Mouse (Mus musculus): ENCODE measurements around the gene Tcirg1. TPM values are rescaled to one million over a fixed set of nuclear protein-coding genes. Genes with fewer than 3 reads are reported as not detected.

Tcirg1 gene
- total RNA-seq (2021) = 10 to 100 TPM; 15.4 to 20.2 TPM
- long read RNA-seq, experiment 1, transcript Tcirg1-201 (20 exons, 2,688 nt) = major isoform, 5 of 6 reads
- long read RNA-seq, experiment 1, partial matches to known transcripts = 0 of 6 reads
- long read RNA-seq, experiment 1, other reads (novel, unspliced or antisense) = 1 of 6 reads
- long read RNA-seq, experiment 2, transcript Tcirg1-201 (20 exons, 2,688 nt) = major isoform, 5 of 14 reads
- long read RNA-seq, experiment 2, partial matches to known transcripts = 4 of 14 reads
- long read RNA-seq, experiment 2, other reads (novel, unspliced or antisense) = 5 of 14 reads

DNA sequence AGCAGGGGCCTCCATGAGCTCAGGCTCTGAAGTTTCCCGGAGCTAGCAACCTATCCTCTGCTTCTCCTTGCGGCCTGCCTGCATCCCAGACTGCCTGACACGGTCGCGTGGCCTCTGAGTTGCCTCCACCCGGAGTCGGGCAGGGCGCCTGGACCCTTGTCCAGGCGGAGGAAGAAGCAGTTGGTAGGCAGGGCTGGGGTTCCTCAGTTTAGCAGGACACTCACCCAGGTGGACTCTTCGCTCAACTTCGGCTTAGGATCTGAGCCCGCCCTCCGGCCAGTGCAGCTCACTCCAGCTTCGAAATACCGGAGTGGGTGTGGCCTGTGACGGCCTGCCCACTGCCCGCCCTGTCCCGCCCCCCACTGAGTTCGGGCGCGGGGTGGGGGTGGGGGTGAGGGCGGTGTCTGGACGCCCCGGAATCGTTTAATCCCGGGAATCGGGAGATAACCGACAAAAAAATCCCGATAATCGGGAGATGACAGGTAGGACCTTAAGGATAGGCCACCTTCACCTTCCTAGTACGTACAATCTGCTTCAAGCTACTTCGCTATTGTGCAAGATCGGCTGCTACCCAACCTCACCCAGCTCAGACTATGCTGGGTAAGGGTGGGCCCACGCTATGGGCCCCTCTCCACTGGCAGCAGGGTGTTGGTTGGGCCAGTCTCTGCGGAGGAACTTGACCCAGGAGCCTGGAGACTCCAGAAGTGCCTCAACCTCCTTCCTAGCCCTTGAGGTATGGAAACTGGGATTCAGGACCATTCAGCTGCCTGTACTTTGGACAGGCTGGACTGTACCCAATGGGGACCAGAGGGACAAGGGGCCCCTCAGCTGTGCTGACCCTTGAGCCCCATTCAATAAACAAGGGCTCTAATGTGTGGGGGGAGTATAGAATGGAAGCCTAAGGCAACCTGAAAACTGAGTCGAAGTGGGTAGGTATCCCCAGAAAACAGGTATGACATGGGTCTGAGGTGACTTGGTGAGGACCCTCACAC lies at the start of gene Tcirg1:
Gene Tcirg1 (minus strand): TSS at position 339 of the 992 bp plus-strand sequence.
- DNase-seq (ENCODE audit: low spot score in 2 of 2) = peak; percentile 45 to 56

DNA sequence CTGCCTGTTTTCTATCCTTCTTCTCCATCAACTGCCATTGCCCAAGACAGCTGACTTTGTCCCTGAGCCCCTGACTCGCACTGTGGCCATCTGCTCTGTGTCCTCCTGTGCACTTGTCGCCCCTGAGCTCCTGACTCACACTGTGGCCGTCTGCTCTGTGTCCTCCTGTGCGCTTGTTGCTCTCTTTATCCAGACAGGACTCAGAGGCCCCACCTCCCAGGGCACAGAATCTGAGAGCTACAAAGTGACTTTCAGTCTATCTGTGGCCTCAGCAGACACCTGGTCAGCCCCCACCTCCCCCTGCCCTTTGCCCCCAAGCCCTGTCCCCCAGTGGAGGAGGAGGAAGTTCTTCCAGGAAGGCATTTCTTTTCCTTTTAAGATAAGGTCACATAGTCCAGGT lies 48.9 kb upstream of the Tcirg1 start:
- no peak for DNase-seq (ENCODE audit: low spot score in 2 of 2)

DNA sequence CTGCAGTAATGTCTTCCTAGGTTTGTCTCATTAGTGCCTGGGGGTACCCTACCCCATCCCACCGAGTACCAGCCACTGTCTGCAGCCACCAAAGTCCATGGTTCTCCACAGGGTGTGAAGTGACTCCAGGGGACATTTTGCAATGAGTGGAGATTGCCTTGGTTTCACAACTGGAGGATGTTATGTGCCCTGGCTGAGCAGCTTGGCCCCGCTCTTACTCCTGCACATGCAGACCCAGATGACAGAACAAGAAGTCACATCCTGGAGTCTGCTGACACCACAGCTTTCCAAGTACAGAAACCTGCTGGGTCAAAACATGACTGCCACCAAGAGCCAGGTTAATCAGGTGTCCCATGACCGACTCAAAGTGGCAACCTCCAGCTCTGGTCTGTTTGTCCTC lies 48.1 kb upstream of the Tcirg1 start:
- DNase-seq (ENCODE audit: low spot score in 2 of 2) = no peak

DNA sequence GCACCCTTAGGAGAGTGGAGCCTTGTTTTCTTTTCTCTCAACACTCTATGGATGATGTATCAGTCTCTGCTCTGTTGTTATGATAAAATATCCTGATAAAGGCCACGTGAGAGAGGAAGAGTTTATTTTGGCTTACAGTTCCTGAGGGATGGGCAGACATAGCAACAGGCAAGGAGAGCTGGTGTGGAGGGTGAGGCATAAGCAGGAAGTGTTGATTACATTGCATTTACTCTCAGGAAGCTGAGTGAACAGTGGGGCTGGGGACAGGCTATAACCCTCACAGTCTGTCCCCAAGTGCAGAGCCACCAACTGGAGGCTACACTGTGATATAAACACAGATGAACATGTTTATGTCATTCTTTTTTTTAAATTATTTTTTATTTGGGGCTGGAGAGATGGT lies 45.2 kb upstream of the Tcirg1 start:
- no peak for DNase-seq (ENCODE audit: low spot score in 2 of 2)

DNA sequence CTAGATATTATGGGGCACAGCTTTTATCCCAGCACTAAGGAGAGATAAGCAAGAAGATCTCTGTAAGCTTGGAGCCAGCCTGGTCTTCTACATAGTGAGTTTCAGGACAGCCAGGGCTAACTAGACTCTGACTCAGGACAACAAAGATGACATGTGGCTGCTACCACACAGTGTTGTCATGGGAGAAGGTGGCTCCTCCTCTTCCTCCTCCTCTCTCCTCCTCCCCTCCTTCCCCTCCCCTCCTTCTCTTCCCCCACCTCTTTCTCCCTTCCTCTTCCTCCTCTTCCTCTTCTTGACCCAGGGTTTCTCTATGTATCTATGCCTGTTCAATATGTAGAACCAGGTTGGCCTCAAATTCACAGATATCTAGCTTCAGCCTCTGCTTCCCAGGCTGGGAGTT lies 44.5 kb upstream of the Tcirg1 start:
- no peak for DNase-seq (ENCODE audit: low spot score in 2 of 2)

DNA sequence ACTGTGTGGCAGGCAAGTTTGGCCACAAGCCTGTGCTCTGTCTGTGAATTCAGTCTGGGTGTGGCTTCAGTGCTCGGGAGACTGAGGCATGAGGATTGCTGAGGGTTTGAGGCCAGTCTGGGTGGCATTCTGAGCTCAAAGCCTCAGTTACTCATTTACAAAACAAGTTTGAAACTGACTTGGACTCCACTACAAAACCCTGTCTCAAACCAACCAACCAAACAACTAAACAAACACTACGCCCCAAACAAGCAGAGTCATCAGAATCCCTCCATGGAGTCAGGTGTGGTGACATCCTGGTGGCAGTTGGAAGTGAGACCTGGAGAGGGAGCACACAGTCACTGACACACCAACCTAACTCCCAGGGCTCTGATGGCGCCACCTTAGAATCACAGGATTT lies 43.4 kb upstream of the Tcirg1 start:
- DNase-seq (ENCODE audit: low spot score in 2 of 2) = no peak

DNA sequence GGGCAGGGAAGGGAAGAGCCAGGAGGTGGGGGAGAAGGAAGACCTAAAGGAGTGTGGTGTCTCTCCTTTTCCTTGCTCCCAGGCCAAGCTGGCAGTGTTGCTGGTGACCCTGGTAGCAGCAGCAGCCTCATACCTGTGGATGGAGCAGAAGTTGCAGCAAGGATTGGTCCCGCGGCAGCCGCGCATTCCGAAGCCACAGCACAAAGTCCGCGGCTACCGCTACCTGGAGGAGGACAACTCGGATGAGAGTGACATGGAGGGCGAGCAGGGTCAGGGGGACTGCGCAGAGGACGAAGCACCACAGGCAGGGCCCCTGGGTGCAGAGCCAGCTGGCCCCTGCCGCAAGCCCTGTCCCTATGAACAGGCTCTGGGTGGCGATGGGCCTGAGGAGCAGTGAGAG lies 41.6 kb upstream of the Tcirg1 start:
- no peak for DNase-seq (ENCODE audit: low spot score in 2 of 2)

DNA sequence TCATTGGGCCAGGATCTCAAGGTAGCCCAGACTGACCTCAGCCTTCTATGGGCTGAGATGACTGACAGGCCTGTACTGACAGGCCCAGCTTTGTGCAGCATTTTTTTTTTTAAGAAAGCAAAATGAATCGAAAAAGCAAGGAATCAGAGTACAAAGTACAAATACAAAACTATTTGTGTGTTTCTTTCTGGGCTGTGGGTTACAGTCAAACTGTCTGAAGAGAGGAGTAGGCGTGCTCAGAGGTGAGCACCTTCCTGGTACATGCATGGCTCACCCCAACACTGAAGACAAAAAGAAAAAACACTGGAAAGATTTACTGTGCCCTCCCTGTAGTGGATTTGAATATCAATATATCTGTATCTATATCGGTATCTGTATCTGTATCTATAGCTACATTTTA lies 40.9 kb upstream of the Tcirg1 start:
- no peak for DNase-seq (ENCODE audit: low spot score in 2 of 2)

DNA sequence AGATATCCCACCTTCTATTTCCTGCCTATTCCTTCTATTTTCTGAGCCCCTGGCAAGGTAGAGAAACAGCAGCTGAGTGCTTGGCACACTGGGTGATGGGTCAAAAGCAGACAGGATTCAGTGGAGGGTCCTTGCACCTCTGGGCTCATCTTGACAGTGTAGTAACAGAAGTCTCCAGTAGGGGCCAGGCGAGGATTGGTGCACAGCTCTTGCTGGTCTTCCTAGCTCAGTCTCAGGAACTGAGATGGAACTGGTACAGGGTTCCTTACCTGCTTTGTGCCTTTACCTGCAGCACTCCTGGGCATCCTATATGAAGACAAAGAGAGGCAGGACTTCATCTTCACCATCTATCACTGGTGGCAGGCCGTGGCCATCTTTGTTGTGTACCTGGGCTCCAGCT lies 39.8 kb upstream of the Tcirg1 start:
- peak; percentile 67 to 79 for DNase-seq (ENCODE audit: low spot score in 2 of 2)

DNA sequence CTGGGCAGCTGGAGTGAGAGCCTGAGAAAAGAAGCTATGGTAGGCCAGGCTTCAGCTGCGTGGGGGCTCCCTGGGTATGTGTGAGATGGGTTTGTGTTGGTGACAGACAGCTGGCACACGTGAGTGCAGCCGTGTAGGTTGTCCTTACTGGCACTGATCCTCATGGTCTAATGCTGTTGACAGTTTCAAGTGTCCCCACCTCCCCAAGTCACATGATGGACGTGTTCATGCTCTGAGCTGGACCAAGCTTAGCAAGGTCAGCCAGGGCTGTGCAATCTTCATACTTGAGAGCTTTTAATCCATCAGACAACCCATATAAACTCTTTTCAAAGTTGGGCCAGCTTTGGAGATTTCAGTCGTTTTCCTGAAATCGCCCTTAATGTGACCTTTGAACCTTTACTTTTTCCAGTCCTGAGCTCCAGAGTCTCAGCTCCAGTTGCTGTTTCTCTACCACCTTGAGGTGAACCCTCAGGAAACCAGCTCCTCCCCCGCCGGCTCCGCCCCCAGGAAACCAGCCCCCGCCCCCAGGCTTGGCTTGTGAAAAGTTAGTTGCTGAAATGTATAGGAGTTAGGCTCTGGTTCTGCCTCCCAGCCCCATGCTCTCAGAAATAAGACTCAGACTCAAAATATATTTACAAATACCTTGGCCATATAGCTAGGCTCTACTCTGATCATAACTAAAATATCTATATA lies 39.1 kb upstream of the Tcirg1 start:
- DNase-seq (ENCODE audit: low spot score in 2 of 2) = no peak

DNA sequence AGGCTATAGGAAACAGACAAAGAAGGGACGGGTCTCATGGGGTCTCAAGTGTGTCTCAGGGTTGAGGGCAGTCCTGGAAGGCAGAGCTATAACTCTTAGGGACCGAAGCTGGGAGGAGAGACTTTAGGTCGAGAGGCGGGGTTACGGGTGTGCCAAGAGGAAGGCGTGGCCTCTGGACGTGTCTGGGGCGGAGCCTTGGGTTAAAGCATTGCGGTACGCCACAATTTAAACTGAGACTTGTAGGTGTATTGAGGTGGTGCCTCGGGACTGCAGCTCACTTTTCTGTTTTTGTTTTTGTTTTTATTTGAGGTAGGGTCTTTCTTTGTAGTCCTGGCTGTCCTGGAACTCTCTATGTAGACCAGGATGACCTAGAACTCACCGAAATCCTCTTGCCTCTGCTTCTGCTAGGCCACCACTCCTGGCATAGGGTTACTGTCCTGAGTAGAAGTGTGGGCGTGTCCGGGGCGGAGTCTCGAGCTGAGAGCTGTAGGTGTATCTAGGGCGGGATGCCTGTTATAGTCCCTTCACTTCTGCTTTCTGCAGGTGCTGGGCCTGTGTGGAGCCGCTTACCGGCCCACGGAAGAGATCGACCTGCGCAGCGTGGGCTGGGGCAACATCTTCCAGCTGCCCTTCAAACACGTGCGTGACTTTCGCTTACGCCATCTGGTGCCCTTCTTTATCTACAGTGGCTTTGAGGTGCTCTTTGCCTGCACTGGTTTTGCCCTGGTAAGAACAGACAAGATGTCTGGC lies 36.2 kb upstream of the Tcirg1 start:
- no peak for DNase-seq (ENCODE audit: low spot score in 2 of 2)

DNA sequence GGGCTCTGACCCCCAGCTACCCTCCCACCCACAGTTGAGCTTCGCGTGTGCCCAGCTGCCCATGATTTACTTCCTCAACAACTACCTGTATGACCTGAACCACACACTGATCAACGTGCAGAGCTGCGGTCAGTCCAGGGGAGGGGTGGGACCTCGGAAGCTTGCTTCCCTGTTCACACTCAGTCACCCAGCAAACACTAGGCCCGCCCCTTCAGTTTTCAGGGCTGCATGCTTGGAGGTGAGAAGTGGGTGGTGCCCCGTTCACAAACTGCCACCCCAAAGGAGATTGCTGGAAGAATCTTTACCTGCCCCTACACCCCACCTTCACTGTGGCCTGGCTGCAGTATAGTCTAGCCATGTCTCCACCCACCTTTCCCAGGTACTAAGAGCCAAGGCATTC lies 35.4 kb upstream of the Tcirg1 start:
- no peak for DNase-seq (ENCODE audit: low spot score in 2 of 2)

DNA sequence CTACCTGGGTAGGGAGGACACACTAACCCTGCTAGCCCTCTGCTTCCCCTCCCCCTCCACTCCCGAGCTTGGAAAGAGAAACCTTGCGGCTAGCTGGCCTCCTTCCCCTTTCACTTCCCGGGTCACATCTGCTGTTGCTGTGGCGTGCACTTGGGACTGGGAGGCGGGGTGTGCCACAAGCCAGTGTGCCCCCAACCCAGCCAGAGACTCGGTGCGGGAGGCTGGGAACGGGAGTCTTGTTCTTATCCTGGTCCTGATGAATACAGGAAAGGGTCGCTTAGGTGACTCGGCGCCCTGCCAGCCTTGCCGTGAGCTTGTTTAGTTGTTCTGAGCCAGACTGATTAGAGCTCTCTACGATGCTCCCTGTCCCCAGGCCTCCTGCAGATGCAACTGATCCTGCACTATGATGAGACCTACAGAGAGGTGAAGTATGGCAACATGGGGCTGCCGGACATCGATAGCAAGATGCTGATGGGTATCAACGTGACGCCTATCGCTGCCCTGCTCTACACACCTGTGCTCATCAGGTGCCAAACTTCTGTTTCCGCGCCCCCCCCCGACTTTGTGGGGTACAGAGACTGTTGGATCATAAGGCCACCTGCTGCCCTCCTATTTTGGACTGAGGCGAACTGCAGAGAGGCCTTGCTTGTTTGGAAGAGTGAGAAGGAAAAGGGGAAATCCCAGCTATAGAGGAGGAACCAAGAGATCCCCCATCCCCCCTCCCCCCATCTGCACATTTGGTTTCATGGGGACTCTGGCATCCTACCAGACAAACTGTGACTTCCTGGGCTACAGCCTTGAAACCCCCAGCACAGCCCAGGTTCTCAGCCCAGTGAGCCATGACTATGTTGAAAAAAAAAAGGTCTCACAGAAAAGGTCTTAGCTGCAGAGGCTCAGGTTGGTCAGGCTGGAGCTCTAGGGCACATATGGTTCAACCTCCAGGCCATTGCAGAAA lies 29.2 kb upstream of the Tcirg1 start:
- peak in 1 of 2 experiments; percentile 47 for DNase-seq (ENCODE audit: low spot score in 2 of 2)

DNA sequence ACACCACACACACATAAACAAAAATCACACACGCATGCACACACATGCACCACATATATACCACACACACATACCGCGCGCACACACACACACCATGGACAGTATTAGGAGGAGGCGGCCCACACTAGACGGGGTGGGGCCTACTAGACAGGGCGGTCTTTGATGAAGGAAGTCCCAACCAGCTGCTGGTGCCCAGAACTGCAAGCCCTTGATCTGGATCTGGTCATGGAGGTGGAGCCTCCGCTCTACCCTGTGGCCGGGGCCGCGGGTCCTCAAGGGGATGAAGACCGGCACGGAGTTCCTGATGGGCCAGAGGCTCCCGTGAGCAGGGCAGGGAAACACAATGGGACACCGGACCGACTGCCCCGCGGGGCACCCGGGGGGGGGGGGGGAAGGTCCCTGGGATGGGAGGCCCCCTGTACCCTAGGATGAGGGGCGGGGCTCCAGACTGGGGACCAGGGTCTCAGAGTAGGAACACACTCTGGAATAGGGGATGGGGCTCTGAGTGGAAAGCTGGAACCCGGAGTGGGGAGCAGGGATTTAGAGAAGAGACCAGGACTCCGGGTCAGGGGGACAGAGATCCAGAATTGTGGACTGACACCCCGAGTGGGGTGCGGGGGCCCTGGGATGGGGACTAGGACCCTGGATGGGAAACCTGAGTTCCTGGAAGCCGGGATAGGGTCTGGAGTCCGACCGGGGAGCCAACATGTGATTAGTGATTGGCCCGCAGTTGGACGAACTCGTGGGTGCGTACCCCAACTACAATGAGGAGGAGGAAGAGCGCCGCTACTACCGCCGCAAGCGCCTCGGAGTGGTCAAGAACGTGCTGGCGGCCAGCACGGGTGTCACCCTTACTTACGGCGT lies 28.3 kb upstream of the Tcirg1 start, which contains the start of gene Unc93b1:
Gene Unc93b1 (plus strand): TSS at position 155 of the 864 bp plus-strand sequence.
- DNase-seq (ENCODE audit: low spot score in 2 of 2) = peak in 1 of 2 experiments; percentile 46

DNA sequence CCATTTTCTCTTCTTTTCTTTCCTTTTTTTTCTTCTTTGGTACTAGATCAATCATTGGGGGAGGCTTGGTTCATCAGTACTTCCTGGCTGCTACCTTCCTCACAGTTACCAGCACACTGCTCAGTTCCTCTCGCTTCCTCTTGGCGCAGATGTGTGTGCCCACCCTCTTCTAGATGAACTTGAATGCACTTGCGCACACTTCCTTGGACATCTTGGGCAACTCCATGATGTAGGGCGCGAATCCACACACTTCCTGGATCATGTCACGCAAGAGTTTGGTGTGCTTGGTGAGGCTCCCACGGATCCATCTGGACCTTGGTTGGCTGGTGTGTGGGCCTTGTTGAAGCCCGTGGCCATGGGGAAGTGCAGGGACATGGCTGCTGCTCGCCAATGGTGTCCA lies 24.8 kb upstream of the Tcirg1 start:
- no peak for DNase-seq (ENCODE audit: low spot score in 2 of 2)

DNA sequence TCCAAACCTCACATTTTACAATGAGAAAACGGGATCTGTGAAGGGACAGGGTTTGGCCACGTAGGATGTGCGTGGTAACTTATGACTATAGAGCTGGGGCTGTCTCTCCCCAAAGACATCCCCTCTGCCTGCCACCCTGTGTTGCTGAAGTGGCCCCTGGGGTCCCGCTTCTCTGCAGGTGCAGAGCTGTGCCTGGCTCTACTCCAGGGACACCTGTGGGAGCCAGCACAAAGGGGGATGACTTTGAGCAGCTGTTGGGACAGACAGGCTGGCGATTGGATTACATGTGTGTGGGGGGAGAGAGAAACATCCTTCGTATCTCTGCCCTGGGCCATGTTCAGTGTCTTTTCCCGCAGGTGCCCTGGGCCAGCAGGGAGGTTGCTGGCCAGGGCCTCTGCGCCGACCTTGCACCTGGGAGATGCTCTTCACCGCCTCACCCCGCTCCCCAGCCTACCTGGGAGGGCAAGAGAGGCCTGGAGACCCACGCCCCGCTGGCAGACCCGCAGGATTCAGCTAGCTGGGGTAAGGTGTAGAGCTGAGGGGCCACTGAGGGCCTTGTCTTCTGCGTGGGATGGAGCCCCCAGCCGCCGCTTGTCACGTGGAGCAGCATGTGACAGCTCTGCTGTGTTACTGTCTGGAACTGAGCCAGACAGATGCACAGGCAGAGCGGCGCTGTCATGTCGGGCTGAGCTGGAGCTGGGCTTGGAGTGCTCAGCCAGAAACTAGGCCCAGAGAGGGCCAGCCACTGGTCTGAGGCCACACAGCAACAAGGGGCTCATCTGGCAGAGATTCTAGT lies 23.5 kb upstream of the Tcirg1 start:
- no peak for DNase-seq (ENCODE audit: low spot score in 2 of 2)

DNA sequence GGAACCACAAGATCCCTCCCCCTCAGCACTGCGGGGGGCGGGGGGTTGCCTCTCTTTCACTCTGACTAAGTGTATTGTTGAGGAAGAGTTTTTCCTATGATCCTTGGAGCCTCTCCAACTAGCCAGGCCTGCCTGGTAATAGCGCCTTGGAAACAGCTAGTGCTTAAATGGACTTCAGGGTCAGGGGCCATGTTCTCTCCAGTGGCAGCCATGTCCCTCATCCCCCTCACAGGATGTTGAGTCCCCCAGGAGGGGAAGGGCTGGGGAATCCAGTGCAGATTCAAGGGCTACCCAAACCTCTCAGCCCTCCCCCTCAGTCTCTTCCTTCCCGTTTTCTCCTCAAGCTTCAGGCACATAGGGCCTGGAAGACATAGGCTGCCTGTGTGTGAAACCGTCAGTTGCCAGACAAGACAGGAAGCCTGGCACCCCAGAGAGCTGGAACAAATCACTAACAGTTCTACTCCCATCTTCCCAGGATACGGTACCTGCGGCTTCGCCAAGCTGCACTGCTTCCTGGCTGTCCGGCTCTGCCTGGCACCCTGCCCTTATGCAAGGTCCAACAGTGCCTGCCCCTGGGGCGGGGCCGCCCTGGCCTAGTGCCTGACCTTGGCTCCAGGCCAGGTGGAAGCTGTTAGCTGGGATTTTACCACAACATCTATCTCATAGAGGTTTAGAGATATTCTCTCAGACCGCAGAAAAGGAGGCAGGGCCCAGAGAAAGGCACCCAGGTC lies 22.4 kb upstream of the Tcirg1 start, which contains the start of gene Aldh3b1:
Gene Aldh3b1 (minus strand): TSS at position 598 of the 731 bp plus-strand sequence.
- peak; percentile 58 to 60 for DNase-seq (ENCODE audit: low spot score in 2 of 2)

Measured in layer of hippocampus, postnatal 14 days (tissue).